Mouse (Mus musculus) liver, embryonic 11.5 days (tissue): ENCODE measurements around the gene Fam71e1. TPM values are rescaled to one million over a fixed set of nuclear protein-coding genes. Genes with fewer than 3 reads are reported as not detected.

Experiments
- ATAC-seq: fragments of 200-750 bp; cut with Nextera tagmentation; replicated peaks from 2 replicates; pipeline ENCODE4 v1.8.0; 2017; ENCODE audit warnings: moderate number of reproducible peaks, mild to moderate bottlenecking, moderate TSS enrichment, moderate library complexity; ENCODE audit not compliant: low FRiP score
- DNase-seq: peaks from one replicate; pipeline ENCODE4 v3.0.0-alpha.2; 2017; ENCODE audit warnings: low spot score
- H3K27ac ChIP-seq: fragments of 300-500 bp; sonication (generic); 2 replicates; pipeline ENCODE4 v1.5.1; 2014; ENCODE audit warnings: mild to moderate bottlenecking, low read depth, low read length, control low read depth
- H3K27me3 ChIP-seq: fragments of 300-500 bp; sonication (generic); replicated peaks from 2 replicates; pipeline ENCODE4 v1.6.1; 2014; ENCODE audit warnings: low read length, mixed read lengths; ENCODE audit not compliant: control insufficient read depth, insufficient read depth
- H3K36me3 ChIP-seq: fragments of 300-500 bp; sonication (generic); 2 replicates; pipeline ENCODE4 v1.6.1; 2014; ENCODE audit warnings: mild to moderate bottlenecking, low read length, moderate library complexity, mixed read lengths; ENCODE audit not compliant: control insufficient read depth, insufficient read depth
- H3K4me1 ChIP-seq: fragments of 300-500 bp; sonication (generic); replicated peaks from 2 replicates; pipeline ENCODE4 v1.6.1; 2014; ENCODE audit warnings: low read length, mixed read lengths; ENCODE audit not compliant: control insufficient read depth, insufficient read depth
- H3K4me2 ChIP-seq: fragments of 300-500 bp; sonication (generic); 2 replicates; pipeline ENCODE4 v1.6.1; 2014; ENCODE audit warnings: mild to moderate bottlenecking, control low read depth, moderate library complexity
- H3K4me3 ChIP-seq: fragments of 300-500 bp; sonication (generic); 2 replicates; pipeline ENCODE4 v1.5.1; 2014; ENCODE audit warnings: low read depth, low read length, control low read depth
- H3K9ac ChIP-seq: fragments of 300-500 bp; sonication (generic); 2 replicates; pipeline ENCODE4 v1.6.1; 2014; ENCODE audit warnings: low read depth, low read length, control low read depth
- H3K9me3 ChIP-seq: fragments of 300-500 bp; sonication (generic); 2 replicates; pipeline ENCODE4 v1.6.1; 2016; ENCODE audit warnings: low read length, inconsistent platforms, mixed read lengths; ENCODE audit not compliant: control insufficient read depth
- WGBS: fragments of 180-500 bp; shearing (Covaris S2); extraction: QIAGEN DNeasy Blood & Tissue Kit; methylation state at CpG from one replicate; pipeline ENCODE4 v1.1.7; 2014; 5-methylcytosine and 5-hydroxymethylcytosine counted together
- polyA plus RNA-seq: library from polyadenylated mRNA; unstranded; fragments of >200 nt; fragmentation: Nextera tagmentation; extraction: Ambion mirVana; gene quantifications from 2 replicates; pipeline ENCODE4 v1.2.1, GENCODE M21; 2014

The Fam71e1 gene
- polyA plus RNA-seq, 1 experiment from 2014 or later, result 5.9 TPM

- WGBS, result 28% methylated on average over 5 of the region's 5 CpGs
- Histone ChIP-seq H3K27ac (no peak overlapping the region), H3K9me3 (no peaks in the 10 kb centered on the region), H3K36me3 (no peaks in the 10 kb centered on the region), H3K4me2 (no peak overlapping the region), H3K27me3 (peaks cover 6% of the 10 kb centered on the region; the same call in 1 of the 2 replicates), H3K4me1 (peaks cover 3% of the 10 kb centered on the region; the same call in 1 of the 2 replicates), H3K9ac (no peak overlapping the region), H3K4me3 (no peak overlapping the region)
- DNase-seq (peak; percentile 56), ATAC-seq (no peak)
These were observed 5.3 kb downstream of the Fam71e1 start for GRCm38 (mm10) chr7:44501563-44502115.

GRCm38 (mm10) chr7:44507491-44507890 is 11.1 kb downstream of the Fam71e1 start:
- DNase-seq (no peak), ATAC-seq (no peak; the same call in 1 of the 2 replicates)
- no peaks in the 10 kb centered on the region for H3K36me3 ChIP-seq
- H3K4me3 ChIP-seq, result no peak overlapping the region
- no peak overlapping the region for H3K27ac ChIP-seq
- H3K27me3 ChIP-seq, result peaks cover 10% of the 10 kb centered on the region
- H3K4me1 ChIP-seq, result no peaks in the 10 kb centered on the region
- H3K9ac ChIP-seq, result no peak overlapping the region
- H3K9me3 ChIP-seq, result no peaks in the 10 kb centered on the region
- H3K4me2 ChIP-seq, result no peak overlapping the region

GRCm38 (mm10) chr7:44519240-44519913 is 23.0 kb downstream of the Fam71e1 start:
- no peak overlapping the region for H3K4me2 ChIP-seq
- no peak for ATAC-seq
- WGBS, result 66% methylated on average over 9 of the region's 9 CpGs

GRCm38 (mm10) chr7:44520990-44521389 is 24.6 kb downstream of the Fam71e1 start:
- Histone ChIP-seq H3K36me3 (no peaks in the 10 kb centered on the region), H3K27ac (no peak overlapping the region), H3K9ac (no peak overlapping the region), H3K4me2 (no peak overlapping the region), H3K27me3 (peaks cover 56% of the 10 kb centered on the region), H3K4me1 (no peaks in the 10 kb centered on the region), H3K4me3 (no peak overlapping the region), H3K9me3 (no peaks in the 10 kb centered on the region)
- ATAC-seq (no peak), DNase-seq (no peak)
- 49% methylated on average over 3 of the region's 3 CpGs for WGBS

More at GRCm38 (mm10) chr7:44519240-44519913, 23.0 kb downstream of the Fam71e1 start:
- no peaks in the 10 kb centered on the region for H3K9me3 ChIP-seq
- DNase-seq, result no peak
- H3K9ac ChIP-seq, result no peak overlapping the region
- H3K27ac ChIP-seq, result no peak overlapping the region
- H3K4me3 ChIP-seq, result no peak overlapping the region
- no peaks in the 10 kb centered on the region for H3K36me3 ChIP-seq
- H3K4me1 ChIP-seq, result no peaks in the 10 kb centered on the region
- H3K27me3 ChIP-seq, result peaks cover 43% of the 10 kb centered on the region

GRCm38 (mm10) chr7:44521710-44522109 is 25.3 kb downstream of the Fam71e1 start:
- Histone ChIP-seq H3K27me3 (peaks cover 55% of the 10 kb centered on the region), H3K4me1 (no peaks in the 10 kb centered on the region), H3K9ac (no peak overlapping the region), H3K9me3 (no peaks in the 10 kb centered on the region), H3K27ac (no peak overlapping the region), H3K4me2 (no peak overlapping the region), H3K4me3 (no peak overlapping the region), H3K36me3 (no peaks in the 10 kb centered on the region)
- 1% methylated on average over 20 of the region's 20 CpGs for WGBS
- peak; percentile 60 for ATAC-seq
- peak; percentile 50 for DNase-seq

- peaks cover 4% of the 10 kb centered on the region for H3K4me1 ChIP-seq
- peaks cover 63% of the 10 kb centered on the region for H3K27me3 ChIP-seq
- no peaks in the 10 kb centered on the region for H3K9me3 ChIP-seq
- no peak overlapping the region for H3K9ac ChIP-seq
- no peaks in the 10 kb centered on the region for H3K36me3 ChIP-seq
- ATAC-seq (no peak), DNase-seq (no peak)
- no peak overlapping the region for H3K4me2 ChIP-seq
- 73% methylated on average over 2 of the region's 2 CpGs for WGBS
- no peak overlapping the region for H3K27ac ChIP-seq
- no peak overlapping the region for H3K4me3 ChIP-seq
These were observed 26.7 kb downstream of the Fam71e1 start for GRCm38 (mm10) chr7:44523056-44523455.

- Histone ChIP-seq H3K27ac (no peak within 1 kb of the TSS), H3K27me3 (peaks cover 68% of the 10 kb centered on the region)
- 28% methylated on average over 12 of the region's 12 CpGs for WGBS
These were observed 28.1 kb downstream of the Fam71e1 start, which contains the start of gene Mybpc2 for GRCm38 (mm10) chr7:44524502-44524901. Gene Mybpc2, minus strand, starts transcription at chr7:44524656.

GRCm38 (mm10) chr7:44525126-44525832 is 28.9 kb downstream of the Fam71e1 start:
- ATAC-seq, result no peak
- peaks cover 68% of the 10 kb centered on the region for H3K27me3 ChIP-seq
- peaks cover 7% of the 10 kb centered on the region for H3K4me1 ChIP-seq
- 24% methylated on average over 22 of the region's 22 CpGs for WGBS
- no peak overlapping the region for H3K9ac ChIP-seq
- H3K27ac ChIP-seq, result no peak overlapping the region
- no peak overlapping the region for H3K4me3 ChIP-seq
- no peak for DNase-seq
- no peaks in the 10 kb centered on the region for H3K9me3 ChIP-seq
- no peak overlapping the region for H3K4me2 ChIP-seq
- H3K36me3 ChIP-seq, result no peaks in the 10 kb centered on the region

More at GRCm38 (mm10) chr7:44524502-44524901, 28.1 kb downstream of the Fam71e1 start, which contains the start of gene Mybpc2:
- Histone ChIP-seq H3K4me1 (peaks cover 7% of the 10 kb centered on the region), H3K4me2 (no peak within 1 kb of the TSS), H3K9me3 (no peaks in the 10 kb centered on the region), H3K9ac (no peak within 1 kb of the TSS), H3K4me3 (no peak within 1 kb of the TSS), H3K36me3 (no peaks in the 10 kb centered on the region)
- DNase-seq (no peak), ATAC-seq (no peak)
